Mouse (Mus musculus): ENCODE results near the gene Gm10260. TPM values are rescaled to one million over a fixed set of nuclear protein-coding genes. Genes with fewer than 3 reads are reported as not detected.

The Gm10260 gene
- total RNA-seq, 2 experiments from 2014 or later, result 169 to 186 TPM

DNA sequence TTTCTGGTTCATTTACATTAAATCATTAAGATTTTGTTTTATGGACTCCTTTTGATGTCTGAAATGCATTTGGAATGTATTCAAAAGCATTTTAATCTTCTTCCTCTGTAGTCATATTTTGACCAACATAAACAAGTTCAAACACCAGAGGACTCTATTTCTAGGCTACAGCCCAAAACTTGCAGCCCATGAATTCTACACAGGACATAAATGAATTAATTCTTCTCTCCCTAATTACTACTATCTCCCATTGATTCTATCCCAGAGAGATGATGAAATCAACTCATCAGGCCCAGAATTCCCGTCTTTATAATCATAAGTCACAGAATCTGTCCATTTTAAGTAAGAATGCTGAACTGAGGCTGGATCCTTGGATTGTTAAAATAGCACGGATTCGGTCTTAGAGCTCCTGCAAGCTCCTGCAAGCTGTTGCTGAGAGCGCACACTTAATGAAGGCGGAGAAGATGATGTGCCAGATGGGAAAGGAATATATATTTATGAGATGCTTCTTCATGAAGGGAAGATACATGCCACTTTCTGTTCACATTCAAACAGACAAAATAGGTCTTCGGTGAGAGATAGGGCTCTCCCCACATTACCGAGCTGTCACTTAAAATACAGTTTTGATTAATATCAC is 7.7 kb upstream of the Gm10260 start:
- DNase-seq, result no peak

DNA sequence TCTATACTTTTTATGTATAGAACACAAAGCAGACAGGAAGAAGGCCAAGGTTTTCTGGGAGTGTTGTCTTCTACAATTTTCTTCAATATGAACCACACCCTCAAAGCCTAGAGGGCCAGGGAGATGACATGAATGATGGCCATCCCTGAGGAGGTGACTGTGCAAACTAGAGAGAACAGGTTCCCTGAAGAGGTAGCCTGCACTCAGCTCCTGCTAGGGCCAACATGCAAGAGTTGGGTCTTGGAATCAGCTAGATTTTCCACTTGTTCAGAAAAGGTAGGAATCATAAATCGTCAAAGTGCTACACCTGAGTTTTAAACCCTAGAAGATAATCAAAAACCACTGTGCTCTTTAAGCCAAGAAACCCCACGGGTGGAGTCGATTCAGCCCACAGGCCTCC is 6.2 kb upstream of the Gm10260 start:
- DNase-seq, result no peak

DNA sequence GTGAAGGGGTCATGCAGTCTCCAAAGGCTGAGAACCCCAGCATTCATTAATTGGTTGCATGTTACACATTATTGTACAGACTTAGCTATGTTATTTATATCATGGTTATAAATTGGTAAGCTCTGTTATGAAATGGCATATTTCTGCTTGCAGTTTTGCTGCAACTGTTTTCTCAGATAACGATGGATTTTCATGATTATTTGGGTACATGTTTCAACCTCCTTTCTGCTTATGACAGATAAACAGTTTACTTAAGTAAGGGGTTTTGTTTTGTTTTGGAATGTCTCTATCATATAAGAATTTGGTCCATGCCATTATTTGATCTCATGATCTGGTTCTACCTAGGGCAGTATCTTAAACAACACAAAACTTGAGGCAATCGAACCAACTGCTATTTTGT is 5.5 kb upstream of the Gm10260 start:
- no peak for DNase-seq

DNA sequence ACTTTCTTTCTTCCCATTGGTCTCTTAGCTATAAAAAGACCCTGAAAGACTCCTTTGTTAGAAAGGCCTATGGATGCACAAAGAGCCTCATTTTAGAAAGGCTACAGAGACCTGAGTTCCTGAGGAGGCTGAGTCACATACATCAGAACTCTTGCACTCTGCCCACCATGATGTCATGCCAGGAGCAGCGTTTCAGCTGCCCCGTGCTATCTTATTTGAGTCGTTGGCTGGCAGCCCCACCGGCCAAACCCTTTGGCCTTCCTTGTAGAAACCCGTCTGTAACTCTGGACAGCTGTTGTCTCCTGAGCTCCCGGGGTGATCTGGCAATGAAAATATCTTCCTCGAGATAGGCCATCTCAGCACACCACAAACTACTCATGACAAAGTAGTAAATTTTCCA is 3.6 kb upstream of the Gm10260 start:
- DNase-seq, result peak; percentile 46

DNA sequence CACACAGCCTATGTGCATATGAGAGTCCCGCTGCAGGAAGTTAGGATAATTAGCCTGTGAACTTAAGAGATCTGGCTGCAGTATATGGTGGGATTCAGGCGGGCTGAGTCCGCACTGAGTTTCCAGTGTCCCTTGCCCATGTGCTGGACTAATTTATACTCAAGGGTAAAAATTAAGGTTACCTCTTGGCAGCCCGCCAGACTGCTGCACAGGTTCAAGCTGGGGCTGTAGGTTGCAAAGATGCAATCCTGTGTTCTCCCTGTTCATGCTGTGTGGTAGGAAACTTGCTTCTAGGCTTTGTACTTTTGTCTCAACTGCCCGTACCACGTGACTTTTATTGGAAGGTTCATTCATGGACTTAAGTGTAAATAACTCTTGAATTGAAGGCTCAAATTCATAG is 3.0 kb upstream of the Gm10260 start:
- peak; percentile 34 for DNase-seq

DNA sequence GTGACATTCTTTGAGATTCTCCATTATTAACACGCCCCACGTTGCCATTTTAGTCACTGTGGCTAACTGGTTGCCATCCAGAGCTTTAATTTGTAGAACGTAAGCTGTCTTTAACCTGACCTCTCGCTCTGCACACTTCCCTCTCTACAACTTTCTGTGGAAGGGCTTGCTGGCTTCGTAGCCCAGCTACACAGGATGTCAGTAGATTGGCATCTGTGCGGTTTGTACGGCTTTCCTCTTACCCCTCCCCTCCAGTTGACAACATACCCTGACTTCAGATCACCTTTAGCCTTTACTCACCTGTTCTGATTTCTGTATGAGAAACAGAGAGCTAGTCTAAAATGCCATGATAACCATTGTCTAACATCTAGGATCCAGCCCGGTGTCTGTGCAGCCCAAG is 1.7 kb upstream of the Gm10260 start:
- no peak for DNase-seq

DNA sequence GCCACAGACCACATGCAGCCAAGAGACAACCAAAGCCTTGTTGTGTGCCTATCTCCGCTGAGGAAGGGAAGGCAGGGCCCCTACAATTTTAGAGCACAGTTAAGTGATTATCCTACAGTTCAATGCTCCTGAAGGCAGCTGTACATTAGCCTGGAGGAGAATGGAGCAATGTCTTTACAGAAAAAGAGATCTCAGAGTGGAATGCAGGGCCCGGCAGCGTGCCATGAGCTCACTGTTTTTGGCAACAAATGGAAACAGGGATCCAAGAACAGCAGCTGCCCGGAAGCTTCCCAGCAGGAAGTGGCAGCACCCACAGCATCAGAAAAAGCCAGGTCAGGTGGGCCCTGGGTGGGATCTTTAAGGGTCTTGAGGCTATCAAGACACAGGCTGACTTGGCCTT is 3.4 kb downstream of the Gm10260 start:
- peak; percentile 66 for DNase-seq

DNA sequence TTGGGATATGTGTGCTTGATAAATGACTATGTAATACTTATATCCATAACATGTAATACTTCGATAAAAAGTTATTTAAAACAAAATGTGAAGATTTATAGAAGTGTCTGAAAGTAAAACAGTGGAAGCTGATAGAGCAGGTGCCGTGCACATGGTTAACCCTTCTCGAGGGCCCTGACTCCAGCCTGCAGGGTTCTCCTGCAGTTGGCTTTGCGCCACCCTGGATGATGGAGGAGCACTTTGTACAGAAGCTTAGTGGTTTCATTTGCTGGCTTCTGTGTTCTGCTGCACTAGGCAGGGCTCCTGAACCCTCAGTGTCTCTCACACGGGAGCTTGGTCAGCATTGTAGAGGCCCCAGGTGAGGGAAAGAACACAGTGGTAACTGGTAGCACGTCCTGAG is 4.3 kb downstream of the Gm10260 start:
- DNase-seq, result no peak

DNA sequence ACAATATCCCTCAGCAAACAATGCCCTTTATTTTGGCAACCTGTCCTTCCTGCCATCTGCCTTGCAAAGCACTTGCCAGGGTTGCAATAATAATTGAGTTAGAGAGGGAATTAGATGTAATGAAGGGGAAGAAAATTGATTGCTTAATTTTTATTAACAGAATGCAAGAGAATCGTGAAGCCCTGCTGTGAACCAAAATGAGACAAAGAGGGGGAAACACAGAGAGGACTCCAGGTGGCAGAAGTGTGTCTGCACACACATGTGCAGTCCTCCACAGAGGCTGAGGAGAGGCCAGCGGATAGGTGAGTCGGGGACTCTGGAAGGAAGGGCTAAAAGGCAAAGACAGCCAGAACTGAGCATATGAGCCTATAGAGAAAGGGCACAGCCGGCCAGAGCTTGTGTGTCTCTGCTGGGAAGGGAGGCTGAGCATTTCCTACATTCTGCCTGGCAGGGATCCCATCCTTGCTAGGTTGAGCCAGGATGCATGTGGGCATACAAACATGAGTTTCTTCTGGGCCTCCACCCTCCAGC is 9.5 kb downstream of the Gm10260 start:
- DNase-seq, result peak; percentile 16

DNA sequence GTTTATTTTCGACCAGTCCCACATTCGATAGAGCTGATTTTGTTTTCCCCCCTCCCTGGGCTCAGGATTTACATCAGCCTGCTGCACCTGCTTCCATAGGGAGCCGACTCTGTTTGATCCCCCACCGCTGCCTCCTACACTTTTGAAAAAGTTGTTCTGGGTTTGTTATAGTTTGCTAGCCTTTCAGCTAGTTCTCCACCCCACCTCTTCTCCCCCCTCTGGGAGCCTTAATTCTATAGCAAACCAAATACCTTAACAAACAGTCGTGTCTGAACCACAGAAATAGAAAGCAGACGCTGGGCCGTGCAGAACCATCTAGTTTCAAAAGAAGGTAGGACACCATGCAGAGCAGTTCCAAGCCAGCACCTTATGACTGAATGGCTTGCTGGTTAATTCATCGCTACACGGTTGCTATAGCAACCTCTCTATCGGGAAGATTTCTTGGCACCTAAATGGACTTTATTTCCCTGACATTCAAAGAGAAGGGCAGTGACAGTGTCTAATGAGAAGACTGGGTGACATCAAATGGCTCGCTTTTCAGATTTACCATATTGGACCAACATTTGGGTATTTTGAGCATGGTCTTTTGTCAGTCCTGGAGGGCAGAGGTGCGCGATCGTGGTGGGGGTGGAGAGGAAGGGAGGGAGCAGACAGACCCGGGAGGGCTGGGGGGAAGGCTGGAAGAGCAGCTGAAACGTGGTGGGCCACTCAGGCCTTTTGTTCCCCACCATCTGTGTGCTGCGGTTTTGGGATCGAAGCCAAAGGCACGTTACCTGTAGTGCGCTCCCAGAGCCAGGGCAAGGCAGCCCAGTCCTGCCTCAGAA is 13.2 kb downstream of the Gm10260 start:
- DNase-seq, result no peak

DNA sequence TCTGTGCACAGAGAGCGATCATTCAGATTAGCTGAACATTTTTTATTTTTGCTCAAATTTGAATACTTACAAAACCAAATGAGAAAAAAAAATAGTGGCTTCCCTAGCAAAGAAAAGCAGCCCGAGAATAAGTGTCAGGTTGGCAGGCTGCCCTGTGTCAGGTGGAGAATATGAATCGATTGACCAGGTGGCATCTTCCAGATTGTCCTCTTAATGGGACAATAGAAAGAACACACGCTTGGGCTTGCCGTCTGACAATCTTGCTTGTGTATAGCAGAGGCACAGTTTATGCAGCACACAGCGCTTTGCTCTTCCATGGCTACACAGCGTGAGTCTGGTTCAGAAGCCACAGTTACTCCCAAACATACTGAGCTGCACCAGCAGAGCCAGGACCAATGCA is 15.8 kb downstream of the Gm10260 start:
- no peak for DNase-seq

DNA sequence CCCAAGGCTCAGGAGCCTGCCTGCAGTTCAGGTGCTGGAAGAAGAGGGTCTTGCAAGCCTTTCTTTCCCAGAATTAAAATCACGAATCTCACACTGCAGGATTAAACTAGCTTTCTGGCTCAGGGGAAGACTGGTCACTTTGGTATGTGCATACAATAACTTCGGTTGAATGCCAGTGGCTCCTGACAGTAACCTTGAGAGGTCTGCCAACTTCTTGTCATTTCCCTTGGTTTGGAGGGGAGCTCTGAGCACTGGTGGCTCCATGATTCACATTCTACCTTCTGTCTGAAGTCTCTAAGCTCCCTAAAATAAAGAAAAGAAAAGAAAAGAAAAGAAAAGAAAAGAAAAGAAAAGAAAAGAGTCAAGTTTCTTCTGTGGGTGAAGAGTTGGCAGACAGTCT is 16.4 kb downstream of the Gm10260 start:
- no peak for DNase-seq

DNA sequence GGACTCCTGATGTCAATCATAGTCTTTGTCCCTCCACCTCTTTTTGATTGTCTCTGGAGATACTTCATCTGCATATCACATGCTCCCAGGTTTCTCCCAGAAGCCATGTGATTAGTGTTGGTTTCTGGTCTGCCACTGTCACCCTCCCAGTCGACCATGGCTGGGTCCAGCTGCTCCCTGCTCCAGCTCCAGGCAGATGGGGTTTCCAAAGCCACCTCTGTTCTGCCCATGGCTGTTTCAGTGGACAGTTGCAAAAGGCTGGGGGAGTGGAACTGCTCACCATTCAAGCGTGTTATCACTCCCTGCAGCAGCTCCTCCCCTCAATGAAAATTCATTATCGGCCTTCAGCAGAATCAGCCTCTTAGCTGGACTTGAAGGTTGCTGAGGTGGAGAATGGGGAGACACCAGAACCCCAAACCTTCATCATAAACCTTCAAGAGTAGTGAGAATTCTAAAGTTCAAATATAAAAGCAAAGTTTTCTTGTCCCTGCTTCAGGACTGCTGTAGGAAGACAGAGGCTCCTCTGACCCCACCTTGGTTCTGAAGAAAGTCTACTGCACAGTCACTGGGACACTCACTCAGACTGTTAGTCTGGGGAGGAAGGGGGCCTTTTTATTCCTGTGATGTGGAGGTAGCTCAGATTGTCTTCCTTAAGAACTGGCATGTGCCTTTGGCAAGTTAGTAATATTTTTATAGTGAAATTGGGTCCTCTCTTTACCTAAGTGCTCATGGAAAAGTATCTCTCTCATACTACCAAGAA is 17.0 kb downstream of the Gm10260 start:
- DNase-seq, result no peak

DNA sequence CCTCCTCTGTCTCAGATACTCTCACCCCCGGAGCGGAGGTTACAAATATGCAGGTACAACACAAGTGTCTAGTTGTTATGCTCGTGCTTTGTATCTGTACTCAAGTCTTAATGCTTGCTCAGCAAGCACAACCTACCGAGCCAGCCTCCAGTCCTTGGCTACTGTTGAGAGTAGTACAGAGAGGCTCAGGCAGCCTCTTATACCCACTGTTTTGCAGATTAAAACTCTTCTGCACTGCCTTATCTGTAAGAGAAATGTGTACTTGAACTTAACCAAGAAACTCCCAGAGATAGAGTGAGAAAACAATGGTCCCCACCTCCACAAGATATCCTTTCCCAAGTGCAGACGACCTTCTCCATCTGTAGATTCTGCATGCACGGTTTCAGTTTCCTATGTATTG is 24.5 kb downstream of the Gm10260 start:
- no peak for DNase-seq

DNA sequence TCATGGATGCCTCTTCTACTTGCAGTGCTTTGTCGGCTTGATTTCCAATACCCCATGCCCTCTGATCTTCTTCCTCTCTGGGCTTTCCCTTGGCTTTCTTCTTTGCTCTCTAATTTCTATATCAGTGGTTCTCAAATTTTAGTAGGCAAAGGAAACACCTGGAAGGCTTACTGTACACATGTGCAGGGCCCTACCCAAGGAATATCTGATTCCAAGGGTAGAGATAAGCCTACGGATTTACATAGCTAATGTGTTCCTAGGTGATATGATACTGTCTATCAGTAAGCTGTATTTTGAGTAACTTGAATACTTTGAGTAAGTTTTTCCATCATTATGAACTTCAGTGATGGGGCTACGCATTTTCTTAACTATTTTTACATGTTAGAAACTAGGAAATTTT is 25.7 kb downstream of the Gm10260 start:
- no peak for DNase-seq

DNA sequence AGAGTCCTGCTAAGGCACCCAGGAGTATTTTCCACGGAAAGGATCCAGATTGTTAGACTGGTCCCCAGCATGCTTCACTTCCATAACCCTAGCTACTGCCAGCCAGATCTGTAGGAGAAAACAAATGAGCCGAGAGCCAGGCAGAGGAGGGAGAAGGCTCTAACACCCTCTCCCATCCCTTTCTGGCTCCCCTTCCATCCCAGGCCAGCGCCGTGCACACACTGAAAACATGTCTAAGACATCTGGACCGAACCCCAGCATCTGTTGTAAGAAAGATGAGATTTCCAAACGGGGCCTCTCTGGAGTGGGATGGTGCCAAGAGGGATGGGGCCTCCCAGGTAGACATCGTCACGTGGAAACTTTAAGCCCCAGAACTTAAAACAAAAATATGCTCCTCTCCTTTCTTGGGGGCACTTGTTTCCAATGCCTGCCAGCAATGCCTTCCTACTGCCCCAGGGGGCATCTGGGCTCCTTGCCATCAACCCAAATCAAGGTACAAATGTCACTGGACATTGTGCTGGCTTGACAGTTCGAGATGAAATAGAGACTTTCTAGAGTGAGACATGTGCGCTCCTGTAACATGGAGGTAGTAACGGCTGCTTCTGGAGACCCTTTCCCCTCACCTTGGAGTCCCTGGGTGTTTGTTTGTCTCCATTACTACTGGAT is 35.1 kb downstream of the Gm10260 start:
- DNase-seq, result peak; percentile 7

DNA sequence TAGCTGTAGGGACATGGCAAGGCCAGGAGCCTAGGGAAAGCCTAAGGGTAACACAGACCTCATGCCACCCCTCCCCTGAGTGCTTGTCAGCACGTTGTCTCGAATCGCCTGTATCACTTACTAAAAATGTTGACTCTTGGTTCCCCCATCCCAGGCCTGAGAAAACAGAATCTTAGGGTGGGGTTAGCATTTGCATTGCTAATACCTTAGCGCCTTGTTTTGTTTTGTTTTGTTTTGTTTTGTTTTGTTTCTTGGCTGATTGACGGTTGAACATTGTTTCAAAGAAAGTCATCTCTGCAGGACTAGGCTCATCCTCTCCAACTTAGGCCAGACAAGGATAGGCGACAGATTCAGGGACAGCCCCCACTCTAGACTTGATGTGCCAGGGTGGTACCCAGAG is 35.9 kb downstream of the Gm10260 start:
- no peak for DNase-seq

DNA sequence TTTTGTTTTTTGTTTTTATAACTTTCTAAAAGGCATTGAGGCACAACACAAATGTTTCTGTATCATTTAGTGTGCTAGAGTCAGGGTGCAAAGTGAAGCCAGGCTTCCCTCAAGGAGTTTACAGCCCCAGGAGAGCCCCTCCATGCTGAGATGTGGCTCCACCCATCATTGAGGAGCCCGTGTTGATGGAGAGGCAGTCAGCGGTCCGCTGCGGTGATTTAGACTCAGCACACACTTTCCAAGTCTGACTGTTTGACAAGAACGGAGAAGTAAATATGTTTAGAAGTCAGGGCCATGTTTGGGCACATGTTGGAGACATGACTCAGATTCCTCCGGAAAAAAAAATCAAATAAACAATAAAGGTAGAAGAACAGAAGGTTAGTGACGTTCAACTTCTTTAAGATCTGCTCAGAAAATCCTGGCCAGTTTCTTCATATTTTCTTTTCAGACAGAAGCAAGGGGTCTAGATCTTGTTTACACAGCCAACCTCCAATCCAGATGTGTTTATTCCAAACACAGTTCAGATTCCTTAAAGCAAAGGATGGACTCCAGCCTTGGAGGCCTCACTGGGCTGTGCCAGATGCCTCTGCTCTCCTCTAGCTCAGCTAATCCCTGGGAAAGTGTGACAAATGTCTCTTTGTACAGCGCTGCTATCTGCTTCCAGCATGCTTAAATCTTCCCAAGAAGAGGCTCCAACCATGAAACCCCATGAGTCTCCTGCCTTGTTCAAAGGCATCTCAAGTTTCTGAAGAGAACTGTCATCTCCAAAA is 47.7 kb downstream of the Gm10260 start:
- DNase-seq, result no peak

DNA sequence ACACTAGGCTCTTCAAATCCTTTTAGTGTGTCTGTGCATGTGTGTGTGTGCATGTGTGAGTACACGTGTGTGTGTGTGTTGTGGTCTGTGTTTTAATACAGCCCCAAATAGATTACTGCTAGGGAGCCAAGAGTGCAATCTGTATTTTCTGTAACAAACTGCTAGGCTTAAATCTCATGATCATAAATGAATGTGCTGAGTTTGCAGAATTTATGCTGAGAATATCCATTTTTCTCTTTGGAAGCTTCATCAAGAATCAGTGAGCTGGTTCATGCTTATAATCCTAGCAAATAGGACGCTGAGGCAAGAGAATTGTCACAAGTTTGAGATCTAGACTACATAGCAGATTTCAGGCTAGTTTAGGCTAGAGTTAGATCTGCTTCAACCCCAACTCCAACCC is 48.9 kb downstream of the Gm10260 start:
- DNase-seq, result no peak

Measured in heart, postnatal 4 days (tissue).